Mouse (Mus musculus) bone marrow, adult 2 months (tissue): ENCODE measurements around the gene Dnajb5.

Experiments used
- CTCF ChIP-seq: fragments of 200-500 bp; IDR thresholded peaks from 2 replicates; pipeline ENCODE4 v1.5.1; 2011; ENCODE audit warnings: low read length, control low read depth; ENCODE audit not compliant: control insufficient read depth, insufficient read depth
- POLR2A ChIP-seq: fragments of 200-500 bp; IDR thresholded peaks from 2 replicates; pipeline ENCODE4 v1.6.1; 2011; ENCODE audit warnings: low read depth, mild to moderate bottlenecking, control low read depth, low read length, borderline replicate concordance; ENCODE audit not compliant: control insufficient read depth

GRCm38 (mm10) chr4:42915966-42916365 is 33.6 kb upstream of the Dnajb5 start:
- TF ChIP-seq CTCF (no peak), POLR2A (no peak)
